Mouse (Mus musculus) left cerebral cortex, postnatal 10 days (tissue): ENCODE data around the gene Dync1i1. TPM values are rescaled to one million over a fixed set of nuclear protein-coding genes. Genes with fewer than 3 reads are reported as not detected.

Experiments used
- DNase-seq, 2 experiments: peaks; one replicate each; pipeline ENCODE4 v3.0.0; 2021 to 2022; ENCODE audit warnings: low spot score in 2 of 2, mixed read lengths in 1 of 2; ENCODE audit errors: extremely low spot score in 1 of 2
- intact Hi-C: fragments of 180-260 bp; cut with DNase I; formaldehyde crosslinking; loops from one replicate; pipeline ENCODE4 v1.15.1; 2025
- total RNA-seq, 2 experiments: library from RNA; stranded (reverse); gene quantifications; 2 replicates each; pipeline ENCODE4 v1.2.3; 2021

Dync1i1 gene
- total RNA-seq, 2 experiments from 2014 or later, result 169 to 176 TPM

- intact Hi-C loops, result no loop called here
- DNase-seq, result no peak
Measured at GRCm38 (mm10) chr6:5923148-5923547, 197.7 kb downstream of the Dync1i1 start.

GRCm38 (mm10) chr6:5930140-5930539 is 204.7 kb downstream of the Dync1i1 start:
- intact Hi-C loops, result no loop called here
- DNase-seq, result peak; percentile 29 to 54

- DNase-seq, result peak in 1 of 2 experiments; percentile 20
- intact Hi-C loops, result no loop called here
Measured at GRCm38 (mm10) chr6:5935587-5936353, 210.3 kb downstream of the Dync1i1 start.

- no peak for DNase-seq
- intact Hi-C loops, result no loop called here
Measured at GRCm38 (mm10) chr6:5949812-5950392, 224.5 kb downstream of the Dync1i1 start.

GRCm38 (mm10) chr6:5956316-5956913 is 231.0 kb downstream of the Dync1i1 start:
- no peak for DNase-seq

GRCm38 (mm10) chr6:5960728-5961127 is 235.3 kb downstream of the Dync1i1 start:
- DNase-seq, result no peak
- intact Hi-C loops, result no loop called here

More at GRCm38 (mm10) chr6:5956316-5956913, 231.0 kb downstream of the Dync1i1 start:
- intact Hi-C loops, result no loop called here

- intact Hi-C loops, result no loop called here
- DNase-seq, result no peak
Measured at GRCm38 (mm10) chr6:5961960-5962359, 236.5 kb downstream of the Dync1i1 start.

GRCm38 (mm10) chr6:5966376-5966775 is 240.9 kb downstream of the Dync1i1 start:
- intact Hi-C loops, result no loop called here
- no peak for DNase-seq

- no peak for DNase-seq
- intact Hi-C loops, result no loop called here
Measured at GRCm38 (mm10) chr6:5966806-5967445, 241.5 kb downstream of the Dync1i1 start.

GRCm38 (mm10) chr6:5967545-5967944 is 242.1 kb downstream of the Dync1i1 start:
- no peak for DNase-seq

GRCm38 (mm10) chr6:5969613-5970012 is 244.2 kb downstream of the Dync1i1 start:
- DNase-seq, result no peak
- intact Hi-C loops, result no loop called here

More at GRCm38 (mm10) chr6:5967545-5967944, 242.1 kb downstream of the Dync1i1 start:
- intact Hi-C loops, result no loop called here

- no peak for DNase-seq
- intact Hi-C loops, result no loop called here
Measured at GRCm38 (mm10) chr6:5976241-5976640, 250.8 kb downstream of the Dync1i1 start.

- intact Hi-C loops, result no loop called here
- DNase-seq, result peak in 1 of 2 experiments; percentile 43
Measured at GRCm38 (mm10) chr6:5977238-5977920, 251.9 kb downstream of the Dync1i1 start.

GRCm38 (mm10) chr6:5991243-5991642 is 265.8 kb downstream of the Dync1i1 start:
- no peak for DNase-seq
- intact Hi-C loops, result no loop called here

- intact Hi-C loops, result no loop called here
Measured at GRCm38 (mm10) chr6:5991817-5992755, 266.6 kb downstream of the Dync1i1 start.

GRCm38 (mm10) chr6:5993056-5993455 is 267.6 kb downstream of the Dync1i1 start:
- intact Hi-C loops, result no loop called here
- no peak for DNase-seq

More at GRCm38 (mm10) chr6:5991817-5992755, 266.6 kb downstream of the Dync1i1 start:
- peak; percentile 63 to 73 for DNase-seq

- no peak for DNase-seq
- intact Hi-C loops, result no loop called here
Measured at GRCm38 (mm10) chr6:5997535-5997934, 272.1 kb downstream of the Dync1i1 start.

- intact Hi-C loops, result loop anchor here (10.0 kb wide), 2 partner anchors 147 to 593 kb away; no protein-coding TSS in a partner anchor
- no peak for DNase-seq
Measured at GRCm38 (mm10) chr6:6002061-6002460, 276.6 kb downstream of the Dync1i1 start.
